Mouse (Mus musculus) neutrophil, adult 59 days (primary cell): Measurements from ENCODE around the gene Castor1. TPM values are rescaled to one million over a fixed set of nuclear protein-coding genes. Genes with fewer than 3 reads are reported as not detected.

Source experiments
- total RNA-seq, 2 experiments: library from RNA; stranded (reverse); gene quantifications; 1 replicate in 1 of 2; 2 replicates in 1 of 2; pipeline ENCODE4 v1.2.4; 2023

The Castor1 gene
- 1 to 10 TPM; 4.3 to 4.8 TPM for total RNA-seq

GRCm38 (mm10) chr11:4217914-4218629 is at the start of gene Castor1:
TSS of gene Castor1 (plus strand) at chr11:4218225.

GRCm38 (mm10) chr11:4186486-4187317 is 31.3 kb upstream of the Castor1 start, which contains the start of gene Tbc1d10a:
TSS of gene Tbc1d10a (plus strand) at chr11:4186789.

GRCm38 (mm10) chr11:4235665-4236545 is 17.9 kb downstream of the Castor1 start, which contains the start of gene Osm:
TSS of gene Osm (plus strand) at chr11:4236420.

GRCm38 (mm10) chr11:4256846-4257607 is 39.0 kb downstream of the Castor1 start, which contains the start of gene Lif:
TSS of gene Lif (plus strand) at chr11:4257557.

Other genes with a start within 250 kb of the Castor1 start
- gene 4930556J24Rik, start 241.4 kb upstream of the Castor1 start, total RNA-seq, result not detected
- gene Gal3st1, start 234.6 kb upstream of the Castor1 start, total RNA-seq, result under 1 TPM in 1 of 2 experiments, not detected in 1; 0.22 TPM
- gene Sec14l4, start 186.8 kb upstream of the Castor1 start, total RNA-seq, result not detected
- not detected for gene Sec14l3, start 153.4 kb upstream of the Castor1 start, total RNA-seq
- 1 to 10 TPM; 1.1 to 1.9 TPM for gene Mtfp1, start 122.8 kb upstream of the Castor1 start, total RNA-seq
- 1 to 10 TPM; 1.2 to 5.2 TPM for gene Sec14l2, start 94.8 kb upstream of the Castor1 start, total RNA-seq
- 10 to 100 TPM; 11.5 to 14.2 TPM for gene Rnf215, start 83.0 kb upstream of the Castor1 start, total RNA-seq
- gene Ccdc157, start 57.9 kb upstream of the Castor1 start, total RNA-seq, result 1 to 10 TPM in 1 of 2 experiments, under 1 TPM in 1; 0.77 to 1.2 TPM
- gene Sf3a1, start 57.9 kb upstream of the Castor1 start, total RNA-seq, result 10 to 100 TPM; 33.6 to 39.2 TPM
- 10 to 100 TPM; 12.8 to 17.3 TPM for gene Tbc1d10a, start 31.4 kb upstream of the Castor1 start, total RNA-seq
- gene Osm, start 18.2 kb downstream of the Castor1 start, total RNA-seq, result 100 to 1,000 TPM; 334 to 395 TPM
- gene Lif, start 39.3 kb downstream of the Castor1 start, total RNA-seq, result 1 to 10 TPM in 1 of 2 experiments, under 1 TPM in 1; 0.93 to 1.3 TPM
- gene Hormad2, start 222.9 kb downstream of the Castor1 start, total RNA-seq, result 1 to 10 TPM; 5.3 to 6.0 TPM